Comparison of ENCODE assay signal across 8 mouse cellular contexts in genomic region chr9:92457261-92458058, GRCm38 (mm10). TPM values are rescaled to one million over a fixed set of nuclear protein-coding genes. Genes with fewer than 3 reads are reported as not detected.
DNase-seq lines count a peak whose midpoint lies in the region; ATAC-seq and TF ChIP-seq lines count a peak whose summit lies in the region.

Plscr4 (plus strand) TSS chr9:92457373.

- no peaks in the 10 kb centered on the region for H3K27me3 ChIP-seq in C2C12 (ENCODE audit: control insufficient read depth, insufficient read depth, insufficient read length)
- no peaks in the 10 kb centered on the region for H3K27me3 ChIP-seq in heart, embryonic 12.5 days (replicated peaks)
- no peaks in the 10 kb centered on the region for H3K27me3 ChIP-seq in kidney, embryonic 15.5 days
- H3K27me3 ChIP-seq in neural tube, embryonic 13.5 days, result no peaks in the 10 kb centered on the region

- H3K79me2 ChIP-seq in C2C12 (ENCODE audit: control insufficient read depth, insufficient read depth), result no peaks in the 10 kb centered on the region

- H3K4me3 ChIP-seq in C2C12 (ENCODE audit: insufficient read depth, poor library complexity, severe bottlenecking), result peak within 1 kb of the TSS; percentile 45
- peak within 1 kb of the TSS; percentile 53 for H3K4me3 ChIP-seq in embryonic fibroblast, embryonic 13.5 days (ENCODE audit: insufficient read depth, low read length)
- peak within 1 kb of the TSS; percentile 77 for H3K4me3 ChIP-seq in heart, embryonic 12.5 days
- H3K4me3 ChIP-seq in kidney, embryonic 15.5 days (replicated peaks), result peak within 1 kb of the TSS; percentile 77
- peak within 1 kb of the TSS; percentile 67 for H3K4me3 ChIP-seq in lung, adult 2 months (replicated peaks; ENCODE audit: extremely low read depth, low read depth, low read length)
- H3K4me3 ChIP-seq in neural tube, embryonic 13.5 days, result peak within 1 kb of the TSS; percentile 48

- H3K79me3 ChIP-seq in C2C12 (ENCODE audit: low read depth), result no peaks in the 10 kb centered on the region

- 11% methylated on average over 41 of the region's 43 CpGs for WGBS in heart, embryonic 12.5 days
- 9% methylated on average over 41 of the region's 43 CpGs for WGBS in kidney, embryonic 15.5 days
- 3% methylated on average over 42 of the region's 43 CpGs for WGBS in lung, adult 2 months
- 13% methylated on average over 43 of the region's 43 CpGs for WGBS in neural tube, embryonic 13.5 days

- H3K36me3 ChIP-seq in C2C12 (ENCODE audit: control insufficient read depth, insufficient read depth), result no peaks in the 10 kb centered on the region
- H3K36me3 ChIP-seq in heart, embryonic 12.5 days, result no peaks in the 10 kb centered on the region
- H3K36me3 ChIP-seq in kidney, embryonic 15.5 days, result no peaks in the 10 kb centered on the region
- no peaks in the 10 kb centered on the region for H3K36me3 ChIP-seq in neural tube, embryonic 13.5 days

- peak within 1 kb of the TSS; percentile 83 for H3K9ac ChIP-seq in heart, embryonic 12.5 days
- H3K9ac ChIP-seq in kidney, embryonic 15.5 days, result peak within 1 kb of the TSS; percentile 82
- peak within 1 kb of the TSS; percentile 68 for H3K9ac ChIP-seq in neural tube, embryonic 13.5 days

- peak within 1 kb of the TSS; percentile 69 for H3ac ChIP-seq in C2C12 (ENCODE audit: control insufficient read depth, insufficient read length, low read depth)

- H3K4me1 ChIP-seq in embryonic fibroblast, embryonic 13.5 days (ENCODE audit: control insufficient read depth, insufficient read depth, low read length), result no peaks in the 10 kb centered on the region
- no peaks in the 10 kb centered on the region for H3K4me1 ChIP-seq in heart, embryonic 12.5 days (replicated peaks)
- 0 out of 2 replicates have a peak, but pooled peaks cover 6% of the 10 kb centered on the region for H3K4me1 ChIP-seq in kidney, embryonic 15.5 days
- peaks cover 2% of the 10 kb centered on the region; the same call in 1 of the 2 replicates for H3K4me1 ChIP-seq in lung, adult 2 months (ENCODE audit: control insufficient read depth, insufficient read depth, low read length)
- H3K4me1 ChIP-seq in neural tube, embryonic 13.5 days (replicated peaks), result peaks cover 15% of the 10 kb centered on the region

- TF ChIP-seq POLR2A in embryonic fibroblast, embryonic 13.5 days (IDR thresholded peaks at IDR 0.05; ENCODE audit: low read depth, low read length), result 0 out of 2 replicates have a peak, but pooled peaks have one; percentile 36
- peak; percentile 90; the same call in 1 of the 2 replicates for TF ChIP-seq POLR2A in lung, adult 2 months (IDR thresholded peaks at IDR 0.05; ENCODE audit: borderline replicate concordance, extremely low read depth, low read depth, low read length)

- peak; percentile 82 for DNase-seq in adrenal gland, postnatal 14 days
- DNase-seq in lung, adult 2 months, result peak; percentile 73
- peak; percentile 74 for DNase-seq in testis, postnatal 10 days (ENCODE audit: low spot score)

- no peaks in the 10 kb centered on the region for H3K9me3 ChIP-seq in heart, embryonic 12.5 days (replicated peaks)
- H3K9me3 ChIP-seq in kidney, embryonic 15.5 days (replicated peaks), result no peaks in the 10 kb centered on the region
- H3K9me3 ChIP-seq in neural tube, embryonic 13.5 days, result no peaks in the 10 kb centered on the region

- peak; percentile 74; the same call in 1 of the 2 replicates for ATAC-seq in heart, embryonic 12.5 days (ENCODE audit: insufficient number of reproducible peaks, low FRiP score)
- peak; percentile 94 for ATAC-seq in kidney, embryonic 15.5 days (replicated peaks; ENCODE audit: low FRiP score)
- ATAC-seq in neural tube, embryonic 13.5 days (ENCODE audit: low read depth), result peak; percentile 92

- H3K4me2 ChIP-seq in heart, embryonic 12.5 days, result peak within 1 kb of the TSS; percentile 91
- peak within 1 kb of the TSS; percentile 96 for H3K4me2 ChIP-seq in kidney, embryonic 15.5 days
- H3K4me2 ChIP-seq in neural tube, embryonic 13.5 days, result peak within 1 kb of the TSS; percentile 74

- no peak for TF ChIP-seq CTCF in C2C12 (IDR thresholded peaks at IDR 0.05; ENCODE audit: control insufficient read depth, insufficient read depth, insufficient read length)
- no peak for TF ChIP-seq CTCF in embryonic fibroblast, embryonic 13.5 days (IDR thresholded peaks at IDR 0.05; ENCODE audit: borderline replicate concordance, insufficient read depth, low read length)
- no peak for TF ChIP-seq CTCF in lung, adult 2 months (IDR thresholded peaks at IDR 0.05; ENCODE audit: insufficient read depth, low read length)

- H3K27ac ChIP-seq in embryonic fibroblast, embryonic 13.5 days (ENCODE audit: insufficient read depth, low read length), result no peak within 1 kb of the TSS
- no peak within 1 kb of the TSS for H3K27ac ChIP-seq in heart, embryonic 12.5 days (ENCODE audit: poor library complexity, severe bottlenecking)
- H3K27ac ChIP-seq in kidney, embryonic 15.5 days, result peak within 1 kb of the TSS; percentile 72
- H3K27ac ChIP-seq in neural tube, embryonic 13.5 days (replicated peaks), result no peak within 1 kb of the TSS

TF ChIP-seq in C2C12, 6 proteins besides CTCF, POLR2A, EP300 and RAD21:
- TF ChIP-seq MAX (IDR thresholded peaks at IDR 0.05) (no peak), USF1 (IDR thresholded peaks at IDR 0.05; ENCODE audit: low read depth) (no peak), CEBPB (IDR thresholded peaks at IDR 0.05; ENCODE audit: low read depth) (peak; percentile 96)

RNA-seq across cellular contexts. Expression of gene Plscr4, which starts in this region (rescaled TPM):
- 1.8 TPM for polyA plus RNA-seq in C2C12 (2012; fragmentation: generic; extraction: Trizol)
- total RNA-seq in adrenal gland, postnatal 14 days (2021), result 12.0 and 13.1 TPM in 2 replicates
- 1.5 and 2.0 TPM in 2 replicates for polyA plus RNA-seq in embryonic fibroblast, embryonic 13.5 days (2011; ENCODE audit: insufficient read length, low read depth, missing spikeins)
- 2.9 and 3.9 TPM in 2 replicates for polyA plus RNA-seq in heart, embryonic 12.5 days (2016; fragmentation: Nextera tagmentation; extraction: Ambion mirVana)
- 3.8 and 4.0 TPM in 2 replicates for polyA plus RNA-seq in kidney, embryonic 15.5 days (2015; fragmentation: Nextera tagmentation; extraction: Ambion mirVana)
- polyA plus RNA-seq in lung, adult 2 months (2012; rRNA removed), result 25.0 and 26.6 TPM in 2 replicates
- polyA plus RNA-seq in neural tube, embryonic 13.5 days (2015; fragmentation: Nextera tagmentation; extraction: Ambion mirVana), result 3.4 and 3.8 TPM in 2 replicates
